Mouse (Mus musculus): Measurements from ENCODE around the gene Mtrf1l.
A peak's percentile ranks its signal among the peaks of the same experiment; 100 is the strongest.

GRCm38 (mm10) chr10:5823740-5824491 is at the start of gene Mtrf1l:
- peak; percentile 56; the same call in 1 of the 2 replicates for TF ChIP-seq CTCF (IDR thresholded peaks at IDR 0.05; ENCODE audit: low read depth)
- TF ChIP-seq EP300 (IDR thresholded peaks at IDR 0.05; ENCODE audit: low read depth): no peak

Data from liver, postnatal 0 days (tissue).